9 mouse cellular contexts compared by ENCODE assay signal in genomic region chr11:101149178-101150105, GRCm38 (mm10). TPM values are rescaled to one million over a fixed set of nuclear protein-coding genes. Genes with fewer than 3 reads are reported as not detected.
DNase-seq lines count a peak whose midpoint lies in the region; ATAC-seq lines count a peak whose summit lies in the region.
"Had no signal": no experiment of that assay in that cellular context is flagged by ENCODE, and none has a peak within 500 bp of the region (broad histone marks: within the 10 kb centered on the region; RNA-seq: fewer than 3 reads in every experiment).

No protein-coding gene starts in this region.

- WGBS in midbrain, embryonic 12.5 days: 65% methylated on average over 9 of the region's 9 CpGs
- WGBS in midbrain, embryonic 10.5 days: 70% methylated on average over 9 of the region's 9 CpGs
- whole genome bisulfite sequencing in hindbrain, embryonic 14.5 days: 51% methylated on average over 9 of the region's 9 CpGs
- WGBS in stomach, embryonic 15.5 days: 26% methylated on average over 9 of the region's 9 CpGs

- no peaks in the 10 kb centered on the region for H3K9me3 ChIP-seq in midbrain, embryonic 12.5 days
- no peaks in the 10 kb centered on the region for H3K9me3 ChIP-seq in midbrain, embryonic 10.5 days (replicated peaks)
- no peaks in the 10 kb centered on the region for H3K9me3 ChIP-seq in hindbrain, embryonic 14.5 days (ENCODE audit: control insufficient read depth, low read length)
- H3K9me3 ChIP-seq in stomach, embryonic 15.5 days: no peaks in the 10 kb centered on the region

- H3K27ac ChIP-seq in midbrain, embryonic 12.5 days (replicated peaks): 0 out of 2 replicates have a peak overlapping the region, but pooled peaks have one; percentile 5
- no peak overlapping the region for H3K27ac ChIP-seq in midbrain, embryonic 10.5 days (replicated peaks)
- 0 out of 2 replicates have a peak overlapping the region, but pooled peaks have one; percentile 17 for H3K27ac ChIP-seq in hindbrain, embryonic 14.5 days
- peak overlapping the region; percentile 89 for H3K27ac ChIP-seq in stomach, embryonic 15.5 days
- H3K27ac ChIP-seq: liver, embryonic 14.5 days had no signal

- no peak overlapping the region for H3K4me2 ChIP-seq in midbrain, embryonic 12.5 days (replicated peaks)
- no peak overlapping the region for H3K4me2 ChIP-seq in hindbrain, embryonic 14.5 days (replicated peaks)
- 0 out of 2 replicates have a peak overlapping the region, but pooled peaks have one; percentile 1 for H3K4me2 ChIP-seq in stomach, embryonic 15.5 days

- H3K9ac ChIP-seq in midbrain, embryonic 12.5 days (replicated peaks): no peak overlapping the region
- H3K9ac ChIP-seq in hindbrain, embryonic 14.5 days: no peak overlapping the region
- H3K9ac ChIP-seq in stomach, embryonic 15.5 days: no peak overlapping the region
- H3K9ac ChIP-seq: liver, embryonic 14.5 days had no signal

- no peaks in the 10 kb centered on the region for H3K27me3 ChIP-seq in midbrain, embryonic 12.5 days
- H3K27me3 ChIP-seq in midbrain, embryonic 10.5 days (ENCODE audit: low read depth, poor library complexity, severe bottlenecking): no peaks in the 10 kb centered on the region
- no peaks in the 10 kb centered on the region for H3K27me3 ChIP-seq in hindbrain, embryonic 14.5 days (ENCODE audit: control insufficient read depth, insufficient read depth, low read length)
- no peaks in the 10 kb centered on the region for H3K27me3 ChIP-seq in stomach, embryonic 15.5 days (replicated peaks)

- H3K4me1 ChIP-seq in midbrain, embryonic 12.5 days: peaks cover 14% of the 10 kb centered on the region
- H3K4me1 ChIP-seq in midbrain, embryonic 10.5 days: peaks cover 9% of the 10 kb centered on the region
- H3K4me1 ChIP-seq in hindbrain, embryonic 14.5 days (replicated peaks; ENCODE audit: control insufficient read depth, insufficient read depth, low read length): peaks cover 10% of the 10 kb centered on the region; the same call in 1 of the 2 replicates
- peaks cover 8% of the 10 kb centered on the region; the same call in 1 of the 2 replicates for H3K4me1 ChIP-seq in stomach, embryonic 15.5 days

- ATAC-seq in midbrain, embryonic 12.5 days (ENCODE audit: low FRiP score, low read depth): no peak
- 0 out of 2 replicates have a peak, but pooled peaks have one; percentile 27 for ATAC-seq in hindbrain, embryonic 14.5 days (ENCODE audit: low FRiP score)
- peak; percentile 65 for ATAC-seq in stomach, embryonic 15.5 days (ENCODE audit: insufficient read depth, low FRiP score, low read depth)

- no peak overlapping the region for H3K4me3 ChIP-seq in midbrain, embryonic 12.5 days
- H3K4me3 ChIP-seq in midbrain, embryonic 10.5 days: no peak overlapping the region
- no peak overlapping the region for H3K4me3 ChIP-seq in hindbrain, embryonic 14.5 days (replicated peaks; ENCODE audit: low read length)
- H3K4me3 ChIP-seq in stomach, embryonic 15.5 days (replicated peaks): no peak overlapping the region

- intact Hi-C loops in left cerebral cortex, postnatal 4 days (cut with DNase I): no loop called here

- peak; percentile 69 for DNase-seq in adrenal gland, adult 2 months
- DNase-seq in adrenal gland, adult 8-10 months: no peak
- DNase-seq in midbrain, embryonic 10.5 days (ENCODE audit: low spot score): no peak
- peak; percentile 52 for DNase-seq in hindbrain, embryonic 14.5 days (ENCODE audit: low spot score)
- no peak for DNase-seq in cerebellum, adult 18-20 months
- DNase-seq in left cerebral cortex, postnatal 4 days: no peak

- H3K36me3 ChIP-seq in midbrain, embryonic 12.5 days: no peaks in the 10 kb centered on the region
- H3K36me3 ChIP-seq in midbrain, embryonic 10.5 days: no peaks in the 10 kb centered on the region
- no peaks in the 10 kb centered on the region for H3K36me3 ChIP-seq in hindbrain, embryonic 14.5 days (replicated peaks; ENCODE audit: control insufficient read depth, insufficient read depth)
- H3K36me3 ChIP-seq in stomach, embryonic 15.5 days: no peaks in the 10 kb centered on the region

RNA-seq across cellular contexts. Expression of gene Tubg2, which starts 6.3 kb away (rescaled TPM):
- 1 to 10 TPM; 6.2 to 7.5 TPM for total RNA-seq in adrenal gland, adult 2 months (2021)
- 5.5 and 6.0 TPM in 2 replicates for polyA plus RNA-seq in adrenal gland, adult 2 months (2012; rRNA removed)
- 10 to 100 TPM in 2 of 4 experiments, 1 to 10 TPM in 2; 6.1 to 11.1 (median 9.9) TPM for total RNA-seq in adrenal gland, adult 8-10 months (2022)
- 9.0 and 10.3 TPM in 2 replicates for polyA plus RNA-seq in midbrain, embryonic 12.5 days (2016; fragmentation: Nextera tagmentation; extraction: Ambion mirVana)
- polyA plus RNA-seq in midbrain, embryonic 10.5 days (2016; fragmentation: Nextera tagmentation; extraction: Ambion mirVana): 2.1 and 3.9 TPM in 2 replicates
- polyA plus RNA-seq in hindbrain, embryonic 14.5 days (2014; fragmentation: Nextera tagmentation; extraction: Ambion mirVana): 48.6 and 50.6 TPM in 2 replicates
- polyA plus RNA-seq in stomach, embryonic 15.5 days (2015; fragmentation: Nextera tagmentation; extraction: Ambion mirVana): 3.4 and 3.8 TPM in 2 replicates
- 10 to 100 TPM; 38.6 to 41.6 TPM for total RNA-seq in left cerebral cortex, postnatal 4 days (2021)

RNA-seq across cellular contexts. Expression of gene Cntnap1, which starts 20.9 kb away (rescaled TPM):
- 1 to 10 TPM; 6.8 TPM for total RNA-seq in adrenal gland, adult 2 months (2021)
- 9.3 and 9.4 TPM in 2 replicates for polyA plus RNA-seq in adrenal gland, adult 2 months (2012; rRNA removed)
- total RNA-seq in adrenal gland, adult 8-10 months (2022): 1 to 10 TPM; 5.7 to 7.4 (median 6.4) TPM
- 0.74 and 0.94 TPM in 2 replicates for polyA plus RNA-seq in midbrain, embryonic 12.5 days (2016; fragmentation: Nextera tagmentation; extraction: Ambion mirVana)
- polyA plus RNA-seq in midbrain, embryonic 10.5 days (2016; fragmentation: Nextera tagmentation; extraction: Ambion mirVana): 0.28 and 0.43 TPM in 2 replicates
- 6.0 and 6.5 TPM in 2 replicates for polyA plus RNA-seq in hindbrain, embryonic 14.5 days (2014; fragmentation: Nextera tagmentation; extraction: Ambion mirVana)
- 2.0 and 2.6 TPM in 2 replicates for polyA plus RNA-seq in stomach, embryonic 15.5 days (2015; fragmentation: Nextera tagmentation; extraction: Ambion mirVana)
- total RNA-seq in left cerebral cortex, postnatal 4 days (2021): 1 to 10 TPM; 4.8 to 7.4 TPM

RNA-seq across cellular contexts. Expression of gene Plekhh3, which starts 21.7 kb away (rescaled TPM):
- total RNA-seq in adrenal gland, adult 2 months (2021): 10 to 100 TPM; 19.4 to 39.7 TPM
- polyA plus RNA-seq in adrenal gland, adult 2 months (2012; rRNA removed): 112 and 122 TPM in 2 replicates
- total RNA-seq in adrenal gland, adult 8-10 months (2022): 10 to 100 TPM; 26.9 to 44.3 (median 30.4) TPM
- polyA plus RNA-seq in midbrain, embryonic 12.5 days (2016; fragmentation: Nextera tagmentation; extraction: Ambion mirVana): 12.3 and 12.6 TPM in 2 replicates
- polyA plus RNA-seq in midbrain, embryonic 10.5 days (2016; fragmentation: Nextera tagmentation; extraction: Ambion mirVana): 4.5 and 5.6 TPM in 2 replicates
- polyA plus RNA-seq in hindbrain, embryonic 14.5 days (2014; fragmentation: Nextera tagmentation; extraction: Ambion mirVana): 7.7 and 9.5 TPM in 2 replicates
- polyA plus RNA-seq in stomach, embryonic 15.5 days (2015; fragmentation: Nextera tagmentation; extraction: Ambion mirVana): 19.7 and 23.5 TPM in 2 replicates
- 1 to 10 TPM; 5.6 to 6.1 TPM for total RNA-seq in left cerebral cortex, postnatal 4 days (2021)

RNA-seq across cellular contexts. Expression of gene Ccr10, which starts 25.8 kb away (rescaled TPM):
- under 1 TPM; 0.26 to 0.83 TPM for total RNA-seq in adrenal gland, adult 2 months (2021)
- 0.84 and 1.6 TPM in 2 replicates for polyA plus RNA-seq in adrenal gland, adult 2 months (2012; rRNA removed)
- under 1 TPM; 0.15 to 0.70 (median 0.36) TPM for total RNA-seq in adrenal gland, adult 8-10 months (2022)
- 0.10 and 0.17 TPM in 2 replicates for polyA plus RNA-seq in midbrain, embryonic 12.5 days (2016; fragmentation: Nextera tagmentation; extraction: Ambion mirVana)
- 0.17 and 0.20 TPM in 2 replicates for polyA plus RNA-seq in midbrain, embryonic 10.5 days (2016; fragmentation: Nextera tagmentation; extraction: Ambion mirVana)
- 0.23 and 0.25 TPM in 2 replicates for polyA plus RNA-seq in hindbrain, embryonic 14.5 days (2014; fragmentation: Nextera tagmentation; extraction: Ambion mirVana)
- 0.19 and 0.34 TPM in 2 replicates for polyA plus RNA-seq in stomach, embryonic 15.5 days (2015; fragmentation: Nextera tagmentation; extraction: Ambion mirVana)
- not detected for total RNA-seq in left cerebral cortex, postnatal 4 days (2021)
- polyA plus RNA-seq: liver, embryonic 14.5 days had no signal

RNA-seq across cellular contexts. Expression of gene Tubg1, which starts 29.7 kb away (rescaled TPM):
- total RNA-seq in adrenal gland, adult 2 months (2021): 10 to 100 TPM; 42.9 to 43.0 TPM
- polyA plus RNA-seq in adrenal gland, adult 2 months (2012; rRNA removed): 15.2 and 42.7 TPM in 2 replicates
- 10 to 100 TPM; 34.2 to 43.3 (median 36.8) TPM for total RNA-seq in adrenal gland, adult 8-10 months (2022)
- polyA plus RNA-seq in midbrain, embryonic 12.5 days (2016; fragmentation: Nextera tagmentation; extraction: Ambion mirVana): 96.3 and 97.4 TPM in 2 replicates
- 131 and 135 TPM in 2 replicates for polyA plus RNA-seq in midbrain, embryonic 10.5 days (2016; fragmentation: Nextera tagmentation; extraction: Ambion mirVana)
- polyA plus RNA-seq in hindbrain, embryonic 14.5 days (2014; fragmentation: Nextera tagmentation; extraction: Ambion mirVana): 64.0 and 64.1 TPM in 2 replicates
- 58.5 and 64.0 TPM in 2 replicates for polyA plus RNA-seq in stomach, embryonic 15.5 days (2015; fragmentation: Nextera tagmentation; extraction: Ambion mirVana)
- total RNA-seq in left cerebral cortex, postnatal 4 days (2021): 10 to 100 TPM; 42.9 TPM

Comparison
In these comparisons a context has a peak if more than half of its experiments do, and no peak if none do; other contexts are left out.
1. DNase-seq: peak in adrenal gland, adult 2 months (single experiment) and hindbrain, embryonic 14.5 days (single experiment); none in adrenal gland, adult 8-10 months (single experiment), midbrain, embryonic 10.5 days (single experiment), cerebellum, adult 18-20 months (0 of 2) and left cerebral cortex, postnatal 4 days (single experiment).